Mouse (Mus musculus) thymus, adult 2 months (tissue): ENCODE data around the gene 1810046K07Rik.

Source experiments
- CTCF ChIP-seq: fragments of 200-500 bp; IDR thresholded peaks from 2 replicates; pipeline ENCODE4 v1.5.1; 2012; ENCODE audit warnings: mild to moderate bottlenecking, control low read depth, low read length, moderate library complexity, borderline replicate concordance; ENCODE audit not compliant: control insufficient read depth, poor library complexity, insufficient read depth; ENCODE audit errors: extremely low read depth
- POLR2A ChIP-seq: fragments of 200-500 bp; IDR thresholded peaks from 2 replicates; pipeline ENCODE4 v1.6.1; 2012; ENCODE audit warnings: mild to moderate bottlenecking, low read length, control low read depth, moderate library complexity; ENCODE audit not compliant: control insufficient read depth, poor library complexity, insufficient read depth; ENCODE audit errors: extremely low read depth

GRCm38 (mm10) chr9:51317322-51317721, 11.4 kb downstream of the 1810046K07Rik start:
- TF ChIP-seq POLR2A: no peak
- TF ChIP-seq CTCF: no peak
